Mouse (Mus musculus) skeletal muscle tissue, adult 2 months (tissue): ENCODE results near the gene Prrc2b.

Source experiments
- DNase-seq: peaks from one replicate; pipeline ENCODE4 v3.0.0-alpha.2; 2012; ENCODE audit warnings: low read depth, low spot score

Gene Prrc2b

DNA sequence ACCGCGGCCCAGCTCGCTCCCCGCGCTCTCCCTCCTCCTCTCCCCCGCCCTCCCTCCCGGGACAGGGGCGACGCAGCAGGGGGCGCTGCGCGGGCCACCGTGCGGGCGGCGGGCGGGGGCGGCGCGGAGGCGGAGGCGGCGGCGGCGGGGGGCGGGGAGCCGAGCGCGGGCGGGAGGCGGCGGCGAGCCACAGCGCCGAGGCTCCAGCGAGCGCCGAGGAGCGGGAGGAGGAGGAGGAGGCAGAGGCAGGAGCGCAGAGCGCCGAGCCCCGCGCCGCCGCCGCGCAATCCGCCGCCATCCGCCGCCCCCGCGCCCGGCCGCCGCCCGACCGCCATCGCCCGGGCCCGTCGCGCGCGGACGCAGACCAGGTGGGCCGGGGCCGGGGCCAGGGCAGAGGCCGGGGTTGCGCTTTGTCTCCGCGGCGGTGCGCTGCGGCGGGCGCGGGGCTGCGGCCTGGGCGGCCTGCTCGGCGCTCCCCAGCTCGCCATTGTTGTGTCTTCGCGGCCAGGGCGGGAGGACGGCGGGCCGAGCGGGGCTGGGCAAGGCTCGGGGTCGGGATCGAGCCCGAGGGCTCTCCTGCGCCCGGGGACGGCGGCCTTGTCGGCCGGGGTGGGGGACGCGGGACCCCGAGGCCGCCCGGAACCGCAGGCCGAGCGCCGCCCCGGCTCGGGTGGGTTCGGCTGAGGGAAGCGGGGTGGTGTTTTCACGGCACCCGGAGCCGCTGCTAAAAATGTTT, at the start of gene Prrc2b:
Gene Prrc2b, plus strand, starts transcription at position 159 of the 736 bp plus-strand sequence.
- no peak for DNase-seq

DNA sequence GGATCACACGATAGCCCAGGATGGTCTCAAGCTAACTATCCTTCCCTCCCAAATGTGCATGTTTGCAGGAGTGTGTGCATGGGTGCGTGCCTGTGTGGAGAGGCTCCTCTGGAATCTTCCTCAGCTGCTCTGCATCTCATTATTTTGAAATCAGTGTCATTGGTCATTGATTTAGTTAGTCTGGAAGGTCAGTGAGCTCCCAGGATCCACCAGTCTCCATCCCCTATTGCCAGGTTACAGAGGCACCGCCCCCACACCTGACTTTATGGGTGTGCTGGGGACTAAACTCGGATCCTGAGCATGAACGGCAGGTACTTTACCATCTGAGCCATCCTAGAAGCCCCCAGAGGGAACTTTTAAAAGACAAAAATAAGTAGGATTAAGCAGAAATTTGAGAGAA, 47.9 kb upstream of the Prrc2b start:
- DNase-seq, result no peak

DNA sequence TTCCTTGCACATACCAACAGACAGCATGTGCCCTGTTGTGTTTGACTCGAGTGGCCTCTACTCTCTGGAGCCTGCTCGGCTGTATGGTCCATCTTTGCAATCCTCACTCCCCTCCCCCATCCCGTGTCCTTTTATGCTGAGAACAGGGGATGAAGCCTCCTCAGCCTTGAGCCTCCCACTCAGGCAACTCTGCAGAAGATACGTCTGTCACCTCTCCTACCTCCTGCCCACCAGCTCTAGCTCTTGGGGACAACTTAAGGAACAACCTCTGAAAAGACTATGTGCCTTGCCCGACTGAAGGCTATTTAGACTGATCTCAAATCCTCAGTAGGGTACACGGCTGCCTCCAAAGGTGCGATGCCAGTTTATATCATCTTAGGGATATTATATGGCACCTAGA, 47.3 kb upstream of the Prrc2b start:
- no peak for DNase-seq

DNA sequence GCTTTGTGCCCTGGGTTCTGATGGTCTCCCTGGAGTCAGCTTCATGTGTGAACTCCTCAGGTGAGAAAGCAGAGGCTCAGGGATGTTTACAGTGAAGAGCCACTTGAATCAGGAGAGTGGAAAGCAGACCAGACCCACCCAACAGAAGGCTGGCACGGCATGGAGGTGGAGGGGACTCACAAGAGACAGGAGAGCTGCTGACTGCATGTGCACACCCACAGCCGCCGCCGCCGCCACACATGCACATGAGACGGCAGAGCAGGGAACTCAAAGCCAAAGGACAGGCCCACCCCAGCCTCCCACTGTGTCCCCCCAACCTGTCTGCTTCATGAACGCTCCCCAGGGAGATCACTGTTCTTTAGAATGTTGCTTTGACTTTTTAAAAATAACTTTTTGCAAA, 46.8 kb upstream of the Prrc2b start:
- DNase-seq, result no peak

DNA sequence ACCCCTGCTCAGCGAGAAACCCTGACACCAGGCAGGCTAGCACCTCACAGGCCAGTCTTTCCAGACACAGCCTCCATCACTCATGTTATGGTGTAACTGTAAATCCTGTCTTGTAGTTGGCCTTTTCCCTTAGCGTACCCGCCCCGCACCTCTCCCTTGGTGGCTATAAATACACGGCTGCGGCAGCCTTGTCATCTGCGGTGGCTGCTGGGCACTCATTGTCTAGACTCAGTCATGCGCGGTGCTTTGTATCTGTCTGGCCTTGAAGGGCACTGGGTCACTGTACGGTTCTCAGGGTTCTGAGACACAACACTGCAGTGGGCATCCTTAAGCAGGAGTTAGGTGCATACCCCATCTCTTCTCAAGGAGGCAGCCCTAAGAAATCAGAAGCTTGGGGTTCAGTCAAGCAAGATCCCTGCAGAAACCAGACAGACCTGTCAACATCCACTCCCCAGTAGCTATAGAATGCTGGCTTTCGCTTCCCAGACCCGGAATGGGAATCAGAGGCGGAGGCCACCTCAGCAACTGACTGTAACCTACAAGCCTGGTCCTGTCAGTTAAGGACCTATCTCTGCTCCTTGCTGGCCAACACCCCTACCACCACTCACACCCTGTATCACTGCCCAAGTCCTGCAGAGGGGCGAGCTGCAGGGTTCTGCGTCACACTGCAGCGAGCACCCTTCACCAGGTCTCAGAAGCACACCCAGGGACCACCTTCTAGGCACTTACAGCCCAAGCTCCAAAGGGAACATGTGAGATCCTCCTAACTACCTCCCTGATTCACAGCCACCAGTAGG, 45.6 kb upstream of the Prrc2b start:
- DNase-seq, result no peak

DNA sequence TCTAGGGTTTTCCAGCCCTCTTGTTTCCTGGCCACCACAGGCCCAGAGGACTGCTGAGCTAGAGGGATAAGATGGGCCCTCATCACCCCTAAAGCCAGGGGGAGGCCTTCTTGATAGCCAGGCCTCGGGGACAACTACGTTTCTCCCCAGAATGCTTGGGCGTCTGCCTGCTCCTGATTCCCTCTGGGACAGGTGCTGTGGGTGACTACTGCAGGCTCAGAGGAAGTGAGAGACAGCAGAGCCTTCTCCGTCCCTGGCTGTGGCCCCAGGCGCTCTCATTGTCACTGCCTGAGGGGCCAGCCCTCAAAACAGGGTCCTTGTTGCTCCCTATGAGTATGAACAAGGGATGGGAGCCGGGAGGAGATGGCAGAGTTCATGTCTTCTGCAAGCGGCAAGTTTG, 45.0 kb upstream of the Prrc2b start:
- no peak for DNase-seq

DNA sequence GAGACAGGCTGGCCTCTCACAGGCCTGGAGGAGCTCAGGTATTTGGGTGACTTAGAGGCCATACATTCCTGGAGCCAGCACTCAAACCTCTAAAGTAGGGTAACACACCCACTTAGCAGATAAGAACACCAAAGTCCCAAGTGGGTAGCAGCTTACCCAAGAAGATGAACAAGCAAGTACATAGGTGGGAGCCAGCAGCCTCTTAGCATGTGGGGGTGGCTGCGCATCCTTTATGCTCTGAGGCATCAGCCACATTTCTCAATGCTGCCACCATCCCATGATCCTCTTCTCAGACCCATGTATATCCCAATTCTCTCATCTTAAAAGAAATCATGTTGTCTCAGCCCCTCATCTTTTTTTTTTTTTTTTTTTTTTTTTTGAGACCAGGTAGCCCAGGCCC, 39.6 kb upstream of the Prrc2b start:
- DNase-seq, result no peak

DNA sequence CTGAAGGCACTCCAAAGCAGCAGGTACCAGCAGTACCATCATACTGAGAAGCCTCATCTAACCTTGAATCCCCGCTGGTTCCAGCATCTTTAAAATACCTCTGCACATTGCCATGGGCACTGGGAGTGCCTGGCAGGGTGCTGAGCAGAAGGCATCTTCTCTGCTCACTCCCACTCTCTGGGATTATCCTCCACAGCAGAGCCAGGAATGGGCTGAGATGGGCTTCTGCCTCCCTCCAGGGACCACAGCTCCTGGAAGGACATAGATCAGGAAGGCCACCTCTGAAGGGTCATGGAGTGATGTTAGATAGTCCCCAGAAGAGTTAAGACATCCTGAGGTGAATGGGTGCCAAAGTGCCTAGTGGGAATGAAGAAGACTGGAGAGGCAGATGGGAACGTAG, 38.3 kb upstream of the Prrc2b start:
- no peak for DNase-seq

DNA sequence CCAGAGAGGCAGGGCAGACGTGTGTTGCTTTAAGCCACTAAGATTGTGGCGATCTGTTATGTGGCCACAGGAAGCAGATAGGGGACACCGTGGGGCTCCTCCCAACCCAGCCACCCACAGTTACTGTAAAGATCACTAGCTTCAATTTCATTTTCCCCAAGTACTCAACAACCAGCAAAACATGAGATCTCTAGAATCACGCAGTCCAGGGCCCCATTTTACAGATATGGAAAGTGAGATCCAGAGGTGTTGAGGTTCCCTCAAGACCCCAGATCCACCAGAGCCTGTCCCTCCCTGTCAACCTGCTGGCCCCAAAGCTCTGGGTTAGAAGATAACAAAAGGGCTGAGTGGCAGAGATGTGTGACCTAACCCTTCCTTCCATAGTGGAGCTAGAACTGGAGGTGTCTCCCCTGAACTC, 35.0 kb upstream of the Prrc2b start:
- no peak for DNase-seq

DNA sequence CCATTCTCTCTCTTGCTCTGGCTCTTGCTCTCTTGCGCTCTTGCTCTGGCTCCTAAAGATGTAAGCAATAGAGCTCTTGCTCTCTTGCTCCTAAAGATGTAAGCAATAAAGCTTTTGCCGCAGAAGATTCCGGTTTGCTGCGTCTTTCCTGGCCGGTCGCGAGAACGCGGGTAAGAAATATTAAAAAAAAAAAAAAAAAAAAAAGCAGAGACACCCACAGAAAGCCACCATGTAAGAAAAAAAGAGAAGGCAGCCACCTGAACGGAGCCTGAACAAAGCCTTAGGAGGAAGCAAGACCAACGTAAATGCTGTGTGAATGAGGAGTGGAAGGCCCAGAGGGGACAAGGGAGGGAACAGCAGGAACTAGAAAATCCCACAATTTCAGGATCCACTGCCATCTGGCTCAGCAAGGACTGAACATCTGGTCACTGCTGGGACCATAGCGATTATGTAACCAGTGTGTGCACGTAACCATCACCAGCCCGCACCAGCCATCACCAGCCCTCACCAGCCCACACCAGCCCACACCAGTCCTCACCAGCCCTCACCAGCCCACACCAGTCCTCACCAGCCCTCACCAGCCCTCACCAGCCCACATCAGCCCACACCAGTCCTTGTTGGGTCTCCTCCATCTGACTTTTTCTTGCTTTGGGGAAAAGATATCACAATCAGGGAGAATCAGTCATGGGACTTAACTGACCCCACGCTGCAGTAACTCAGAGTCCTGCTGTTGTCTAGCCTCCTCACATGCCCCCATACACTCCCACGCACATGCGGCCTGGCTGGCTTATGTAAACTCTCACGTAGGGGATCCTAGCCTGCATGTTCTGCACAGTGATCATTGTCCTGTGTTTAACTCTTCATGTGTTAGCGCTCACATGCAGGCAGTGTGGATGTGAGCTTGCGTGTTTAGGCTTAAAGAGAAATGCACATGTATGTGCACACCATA, 30.8 kb upstream of the Prrc2b start:
- DNase-seq, result peak; percentile 76

DNA sequence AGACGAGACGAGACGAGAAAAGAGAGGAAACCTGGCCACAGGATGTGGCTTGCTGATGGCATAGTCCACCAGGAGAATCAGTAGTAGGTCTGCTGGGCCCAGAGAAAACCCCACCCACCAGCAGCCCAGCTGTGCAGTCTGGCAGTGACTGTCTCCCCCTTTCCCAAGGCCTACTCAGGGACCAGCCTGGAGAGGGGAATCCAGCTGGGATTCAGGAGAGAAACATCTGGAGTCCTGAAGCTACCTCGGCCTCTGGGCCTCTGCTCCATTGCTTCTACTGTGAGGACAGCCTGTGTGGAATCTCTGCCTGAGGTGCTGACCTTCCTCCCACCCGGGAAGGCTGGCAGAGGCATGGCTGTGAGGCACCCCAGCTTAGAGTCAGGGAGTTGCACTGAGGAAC, 29.7 kb upstream of the Prrc2b start:
- DNase-seq, result peak; percentile 65

DNA sequence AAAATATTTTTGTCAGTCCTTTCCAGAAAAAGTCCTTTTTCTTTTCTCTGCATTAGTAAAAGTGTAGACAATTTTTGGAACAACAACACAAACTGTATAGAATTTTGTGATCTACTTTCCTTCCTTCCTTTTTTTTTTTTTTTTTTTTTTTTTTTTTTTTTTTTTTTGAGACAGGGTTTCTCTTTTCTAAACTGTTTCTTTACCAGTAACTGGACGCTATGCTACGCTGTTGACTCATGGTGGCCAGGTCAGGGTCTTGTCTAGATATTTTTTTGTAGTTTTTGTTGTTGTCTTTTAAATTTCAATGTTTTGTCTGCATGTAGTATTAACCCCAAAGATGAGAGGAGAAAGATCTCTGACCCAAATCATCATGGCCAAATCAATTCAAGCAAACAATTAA, 29.1 kb upstream of the Prrc2b start:
- DNase-seq, result no peak

DNA sequence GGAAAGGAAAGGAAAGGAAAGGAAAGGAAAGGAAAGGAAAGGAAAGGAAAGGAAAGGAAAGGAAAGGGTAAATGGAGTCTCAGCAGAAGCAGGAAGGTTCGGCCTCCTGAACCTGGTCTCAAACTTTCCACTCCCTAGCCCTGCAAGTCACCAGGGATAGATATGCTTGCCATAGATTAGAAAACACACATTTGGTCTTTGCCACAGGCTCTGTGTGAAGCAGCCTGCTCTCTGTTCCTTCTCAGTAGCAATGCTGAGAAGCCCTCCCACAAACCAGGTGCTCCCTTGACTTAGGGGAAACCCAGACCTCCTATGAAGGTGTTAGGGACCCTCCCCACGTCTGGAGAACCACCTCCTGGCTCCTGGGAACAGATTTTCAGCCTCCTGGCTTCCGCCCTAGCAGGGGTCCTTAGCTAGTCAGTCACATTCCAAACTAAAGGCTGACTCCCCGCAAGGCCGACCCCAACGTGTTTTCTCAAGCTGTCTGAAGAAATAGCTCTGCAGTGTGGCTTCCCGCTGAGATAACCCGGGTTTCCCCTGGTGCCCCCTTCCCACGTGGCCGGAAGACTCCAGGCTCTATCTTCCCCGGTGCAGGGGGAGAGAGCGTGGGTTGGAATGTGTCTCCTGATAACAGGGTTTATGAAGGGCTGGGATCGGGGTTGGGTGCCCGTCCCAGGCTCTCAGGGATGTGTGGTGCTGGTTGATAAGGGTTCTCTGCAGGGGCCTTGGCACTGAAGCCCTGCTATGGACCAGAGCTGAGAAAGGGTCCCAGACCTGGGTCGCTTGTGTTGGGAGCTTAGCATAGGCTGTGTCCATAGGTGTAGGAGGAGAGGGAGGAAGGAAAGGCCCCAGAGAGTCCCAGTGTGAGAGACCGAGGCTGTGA, 23.0 kb upstream of the Prrc2b start:
- no peak for DNase-seq

DNA sequence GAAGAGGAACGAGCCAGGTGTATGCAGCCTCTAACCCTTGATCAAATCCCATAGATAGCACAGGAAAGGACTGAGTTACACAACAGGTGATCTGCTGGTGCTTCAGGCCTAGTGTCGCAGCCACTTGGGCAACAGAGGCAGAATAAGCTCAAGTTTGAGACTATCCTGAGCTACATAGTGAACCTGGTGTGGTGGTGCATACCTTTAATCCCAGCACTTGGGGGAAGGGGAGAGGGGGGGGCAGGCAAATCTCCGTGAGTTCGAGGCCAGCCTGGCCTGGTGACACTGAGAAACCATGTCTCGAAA, 22.4 kb upstream of the Prrc2b start:
- DNase-seq, result no peak

DNA sequence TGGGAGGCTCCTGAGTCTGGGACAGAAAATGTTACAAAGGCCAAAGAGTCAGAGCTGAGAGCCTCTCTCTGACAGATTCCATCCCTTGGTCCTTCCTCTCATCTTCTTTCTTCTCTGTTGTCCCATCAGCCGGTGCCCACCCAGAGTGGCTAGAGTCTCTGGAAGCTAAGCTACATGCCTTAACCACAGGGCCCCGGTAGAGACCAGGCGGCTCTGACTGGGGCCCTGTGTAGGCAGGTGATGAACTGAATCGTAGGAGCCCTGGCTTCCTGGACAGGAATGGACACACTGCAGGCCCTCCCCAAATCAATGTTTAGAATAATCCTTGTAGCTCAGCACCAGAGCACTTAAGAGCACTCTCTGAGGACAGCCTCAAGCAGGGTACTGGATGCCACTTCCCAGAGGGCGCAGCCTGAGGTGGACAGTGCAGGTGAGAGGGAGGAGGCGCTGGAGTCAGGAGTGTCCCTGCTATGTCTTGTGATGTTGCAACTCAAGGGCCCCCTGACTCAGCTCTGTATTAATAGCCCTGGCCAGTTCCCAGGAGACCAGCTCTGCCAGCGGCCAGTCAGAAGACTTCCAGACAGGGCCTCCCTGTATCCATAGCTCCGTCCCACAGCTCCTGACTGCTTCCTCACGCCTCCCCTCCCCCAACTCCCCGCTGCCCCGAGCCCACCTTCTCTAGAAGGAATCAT, 21.4 kb upstream of the Prrc2b start:
- peak; percentile 92 for DNase-seq

DNA sequence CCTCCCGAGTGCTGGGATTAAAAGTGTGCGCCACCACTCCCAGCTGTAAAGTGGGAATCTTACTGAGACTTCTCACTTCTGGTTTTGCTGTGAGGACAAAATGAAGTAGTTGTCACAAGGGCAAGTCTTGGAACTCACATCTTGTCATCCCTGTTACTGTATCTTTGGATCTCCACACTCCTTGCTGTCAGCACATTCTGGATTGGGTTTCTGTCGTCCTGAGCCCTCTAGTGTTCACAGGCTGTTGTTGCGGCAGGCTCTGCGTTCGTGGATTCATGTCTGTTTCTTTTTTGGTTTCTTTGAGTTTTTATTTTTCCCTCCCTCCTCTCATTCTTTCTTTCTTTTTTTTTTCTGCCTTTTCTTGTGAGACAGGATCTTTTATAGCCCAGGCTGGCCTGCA, 20.4 kb upstream of the Prrc2b start:
- DNase-seq, result peak; percentile 88

DNA sequence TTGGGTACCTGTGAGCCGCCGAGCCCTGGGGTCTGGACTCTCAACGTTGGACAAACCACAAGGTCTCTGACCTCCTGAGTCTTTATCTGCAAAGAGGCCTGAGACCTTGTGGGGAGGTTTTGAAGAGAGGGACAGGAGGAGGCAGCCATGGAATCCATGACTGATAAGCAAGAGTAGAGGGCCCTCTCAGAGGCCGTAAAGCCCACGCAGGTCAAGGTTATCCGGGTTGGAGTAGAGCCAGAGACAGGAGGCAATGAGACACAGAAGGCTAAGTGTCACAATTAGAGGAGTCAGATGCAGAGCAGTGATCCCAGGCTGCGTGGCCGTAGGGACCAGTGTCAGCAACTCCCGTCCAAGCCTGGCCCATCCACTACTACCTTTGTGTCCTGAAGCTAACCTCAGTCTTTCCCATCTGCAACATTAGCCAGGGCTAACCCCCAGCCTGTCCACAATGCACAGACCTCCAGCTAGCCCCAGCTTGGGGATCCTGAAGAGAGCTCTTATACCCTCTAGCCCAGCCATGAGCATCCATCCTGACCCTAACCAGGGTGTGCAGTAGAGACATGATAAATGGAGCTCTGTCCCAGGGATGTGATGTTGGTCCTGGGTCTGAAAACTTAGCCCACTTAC, 19.6 kb upstream of the Prrc2b start:
- no peak for DNase-seq

DNA sequence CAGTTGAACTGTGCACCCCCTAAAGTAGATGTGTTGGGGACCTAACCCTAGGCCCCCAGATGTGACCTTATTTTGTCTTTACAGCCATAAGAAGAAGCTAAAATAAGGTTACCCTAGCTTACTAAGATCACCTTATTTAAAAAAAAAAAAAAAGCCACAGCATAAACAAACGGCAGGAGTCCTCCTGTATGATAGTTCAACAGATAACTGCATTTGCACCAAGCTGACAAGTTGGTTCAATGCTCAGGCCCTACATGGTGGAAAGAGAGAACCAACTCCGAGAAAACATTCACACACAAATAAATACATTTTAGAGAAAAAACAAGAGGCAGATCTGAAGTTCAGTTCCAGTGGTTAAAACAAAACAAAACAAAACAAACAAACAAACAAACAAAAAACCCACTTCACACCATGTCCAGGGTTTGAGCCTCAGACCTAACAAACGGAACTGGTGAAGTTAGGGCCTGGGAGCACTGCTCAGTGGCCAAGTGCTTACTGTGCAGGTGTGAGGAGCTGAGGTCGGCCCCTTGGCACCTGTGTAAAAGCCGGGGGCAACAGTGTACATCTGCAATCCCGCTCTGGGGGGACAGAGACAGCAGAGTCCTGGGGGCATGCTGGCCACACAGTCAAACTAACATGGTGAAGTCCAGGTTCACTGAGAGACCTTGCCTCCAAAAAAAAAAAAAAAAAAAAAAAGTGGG, 18.9 kb upstream of the Prrc2b start:
- no peak for DNase-seq

DNA sequence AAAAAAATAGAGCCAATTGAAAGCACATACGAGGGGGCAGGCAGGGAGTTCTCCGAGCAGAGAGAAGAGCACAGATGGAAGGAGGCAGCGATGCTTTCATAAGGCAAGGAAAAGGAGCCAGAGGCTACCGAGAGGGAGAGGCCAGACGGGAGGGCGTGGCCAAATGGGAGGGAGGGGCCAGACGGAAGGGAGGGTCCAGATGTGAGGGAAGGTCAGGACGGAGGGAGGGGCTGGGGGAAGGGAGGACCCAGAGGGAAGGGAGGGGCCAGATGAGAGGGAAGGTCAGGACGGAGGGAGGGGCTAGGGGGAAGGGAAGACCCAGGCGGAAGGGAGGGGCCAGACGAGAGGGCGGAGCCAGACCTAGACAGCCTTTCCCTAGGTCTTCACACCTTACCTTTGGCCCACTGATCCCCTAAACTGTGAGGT, 18.3 kb upstream of the Prrc2b start:
- peak; percentile 90 for DNase-seq

DNA sequence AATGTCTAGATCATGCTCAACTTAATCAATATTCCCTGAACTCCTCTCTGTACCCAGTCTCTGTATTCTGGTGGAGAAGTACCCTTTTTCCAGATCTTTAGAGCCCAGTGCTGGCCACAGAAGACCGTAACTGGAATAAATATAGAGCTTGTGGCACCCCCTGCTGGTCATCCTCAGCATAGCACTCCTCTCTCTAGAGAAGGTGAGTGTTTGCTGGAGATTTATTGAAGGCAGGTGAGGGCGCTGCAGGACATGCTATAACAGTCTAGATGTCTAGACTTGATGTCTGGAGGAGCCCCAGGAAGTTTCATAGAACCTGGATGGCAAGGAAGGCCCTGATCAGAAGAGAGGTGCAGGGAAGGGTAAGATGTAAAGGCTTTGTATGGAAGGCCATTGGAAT, 16.8 kb upstream of the Prrc2b start:
- peak; percentile 89 for DNase-seq
